Mouse (Mus musculus): ENCODE data around the gene Dscaml1.

- TF ChIP-seq CTCF (IDR thresholded peaks at IDR 0.05; ENCODE audit: low read depth) (no peak), EP300 (IDR thresholded peaks at IDR 0.05; ENCODE audit: low read depth) (no peak)
These were observed 361.1 kb downstream of the Dscaml1 start for GRCm38 (mm10) chr9:45787547-45787946.
